Mouse (Mus musculus): ENCODE results near the gene Pank4.
A peak's percentile ranks its signal among the peaks of the same experiment; 100 is the strongest.

Gene Pank4

GRCm38 (mm10) chr4:154967173-154967572 lies 3.2 kb downstream of the Pank4 start:
- DNase-seq (ENCODE audit: low spot score in 2 of 2), result peak; percentile 61 to 80

GRCm38 (mm10) chr4:154972546-154972945 lies 8.6 kb downstream of the Pank4 start:
- no peak for DNase-seq (ENCODE audit: low spot score in 2 of 2)

GRCm38 (mm10) chr4:154974163-154974611 lies 10.3 kb downstream of the Pank4 start:
- DNase-seq (ENCODE audit: low spot score in 2 of 2), result no peak

- DNase-seq (ENCODE audit: low spot score in 2 of 2), result no peak
These were observed 16.2 kb downstream of the Pank4 start for GRCm38 (mm10) chr4:154980110-154980509.

DNA sequence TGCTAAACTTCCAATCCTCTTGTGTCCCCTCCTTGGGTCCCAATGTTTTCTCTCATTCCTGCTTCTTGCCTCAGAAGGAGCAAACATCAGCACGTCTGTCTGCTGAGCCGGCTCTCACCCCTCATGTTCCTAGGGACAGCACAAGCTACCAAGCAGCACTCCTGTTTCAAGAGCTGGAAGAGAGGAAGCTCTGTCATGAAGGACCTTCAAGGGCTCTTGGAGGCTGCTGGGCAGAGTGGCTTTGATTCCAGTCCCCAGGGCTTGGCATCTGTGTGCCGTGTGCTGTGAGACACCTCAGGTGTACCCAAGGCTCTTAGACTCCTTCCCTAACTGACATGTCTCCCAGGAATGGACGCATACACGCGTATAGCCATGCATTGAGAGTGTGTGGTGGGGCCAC lies 17.2 kb downstream of the Pank4 start:
- no peak for DNase-seq (ENCODE audit: low spot score in 2 of 2)

DNA sequence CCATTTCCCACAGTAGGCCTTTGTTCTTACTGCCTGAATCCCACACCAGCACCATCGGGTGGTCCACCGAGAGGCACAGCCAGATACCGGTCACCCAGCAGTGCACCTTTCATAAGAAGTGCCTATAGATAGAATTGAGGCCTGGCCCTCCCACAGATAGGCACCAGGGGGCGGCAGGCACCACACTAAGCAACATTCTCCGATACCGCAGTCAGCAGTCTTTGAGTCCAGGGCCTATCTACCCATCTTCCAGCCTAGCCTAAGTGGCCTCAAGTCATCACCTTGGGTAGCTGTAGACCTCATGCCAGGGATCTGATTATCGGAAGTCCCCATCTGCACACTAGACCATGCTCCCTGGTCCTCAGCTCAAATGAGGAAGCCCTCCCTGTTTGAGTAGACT lies 17.6 kb downstream of the Pank4 start:
- peak; percentile 53 to 77 for DNase-seq (ENCODE audit: low spot score in 2 of 2)

DNA sequence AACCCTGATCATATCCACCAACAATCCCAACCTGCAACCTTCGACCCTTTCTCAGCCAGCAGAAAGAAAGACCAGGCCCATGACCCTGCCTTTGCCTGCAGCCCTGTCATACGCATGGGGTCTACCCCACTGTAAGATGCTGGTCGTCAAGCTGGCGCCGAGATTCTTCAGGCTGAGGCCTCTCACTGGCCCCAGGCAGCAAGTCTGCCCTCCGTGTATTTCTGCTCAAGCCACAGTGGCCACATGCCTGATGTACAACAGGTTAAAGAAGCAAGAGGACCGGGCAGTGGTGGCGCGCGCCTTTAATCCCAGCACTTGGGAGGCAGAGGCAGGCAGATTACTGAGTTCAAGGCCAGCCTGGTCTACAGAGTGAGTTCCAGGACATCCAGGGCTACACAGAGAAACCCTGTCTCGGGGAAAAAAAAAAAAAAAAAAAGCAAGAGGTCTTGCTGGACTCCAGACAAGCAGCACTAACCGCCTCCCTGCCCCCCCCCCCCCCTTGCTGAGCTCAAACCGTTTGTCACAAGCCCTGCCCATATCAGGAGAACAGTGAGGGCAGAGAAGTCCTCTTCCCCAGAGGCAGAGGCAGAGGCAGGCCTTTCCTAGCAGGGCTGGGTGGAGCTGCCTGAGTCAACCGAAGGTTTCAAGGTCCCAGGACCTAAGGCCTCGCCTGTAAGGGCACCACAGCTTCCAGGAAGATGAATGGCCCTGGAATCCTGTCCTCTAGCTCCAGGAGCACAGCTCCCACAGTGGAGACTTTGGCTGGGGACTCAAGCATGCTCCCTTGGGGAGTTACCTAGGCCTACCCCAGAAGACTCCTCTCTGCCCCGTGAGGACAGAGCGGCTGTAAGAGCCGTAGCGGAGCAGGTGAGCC lies 18.6 kb downstream of the Pank4 start:
- DNase-seq (ENCODE audit: low spot score in 2 of 2), result no peak

- DNase-seq (ENCODE audit: low spot score in 2 of 2), result no peak
These were observed 19.8 kb downstream of the Pank4 start for GRCm38 (mm10) chr4:154983767-154984166.

DNA sequence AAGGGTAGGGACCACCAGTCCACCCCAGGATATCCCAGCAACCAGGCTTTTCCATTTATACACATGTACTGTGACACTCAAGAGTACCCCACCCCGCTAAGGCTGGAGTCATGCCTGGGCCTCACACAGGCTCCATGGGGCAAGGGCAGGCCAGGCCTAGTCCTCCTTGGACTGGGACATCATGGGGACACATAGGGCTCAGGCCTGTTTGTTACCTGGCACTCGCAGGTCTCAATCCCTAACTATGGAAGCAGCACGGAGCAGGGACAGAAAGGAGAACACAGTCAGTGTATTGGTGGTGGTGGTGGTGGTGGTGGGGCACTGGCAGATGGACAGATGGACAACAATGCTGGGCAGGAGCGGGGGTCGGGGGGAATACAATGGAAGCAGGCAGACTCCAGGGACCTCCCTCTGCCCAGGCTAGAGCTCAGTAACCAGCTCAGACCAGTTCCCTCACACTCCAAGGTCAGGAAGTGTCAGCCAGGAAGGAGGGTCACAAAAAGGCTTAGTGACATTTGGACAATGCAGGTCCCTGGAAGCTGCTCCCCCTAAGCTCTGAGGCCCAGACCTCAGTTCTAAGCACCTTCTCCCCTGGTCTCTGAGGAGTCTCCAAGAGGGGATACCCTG lies 21.3 kb downstream of the Pank4 start:
- no peak for DNase-seq (ENCODE audit: low spot score in 2 of 2)

DNA sequence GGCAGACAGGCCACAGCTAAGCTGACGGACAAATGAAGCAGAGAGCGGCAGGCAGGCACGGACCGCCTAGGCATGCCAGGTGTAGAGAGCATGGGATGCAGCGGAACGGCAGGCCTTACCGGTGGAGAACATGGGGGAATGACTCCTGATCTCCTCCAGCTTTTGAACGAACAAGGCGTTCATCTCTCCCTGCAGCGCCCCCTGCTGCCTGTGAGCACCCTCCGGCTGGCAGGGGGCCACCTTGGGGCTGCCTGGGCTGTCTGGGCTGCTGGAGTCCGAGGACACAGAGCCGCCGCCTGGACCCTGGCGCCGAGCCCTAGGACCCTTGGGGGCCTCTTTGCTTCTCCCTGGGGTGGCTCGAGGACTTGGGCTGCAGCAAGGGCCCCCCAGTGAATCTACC lies 22.2 kb downstream of the Pank4 start:
- peak; percentile 77 to 92 for DNase-seq (ENCODE audit: low spot score in 2 of 2)

- no peak for DNase-seq (ENCODE audit: low spot score in 2 of 2)
These were observed 22.8 kb downstream of the Pank4 start for GRCm38 (mm10) chr4:154986750-154987149.

- DNase-seq (ENCODE audit: low spot score in 2 of 2), result no peak
These were observed 31.0 kb downstream of the Pank4 start for GRCm38 (mm10) chr4:154994876-154995275.

DNA sequence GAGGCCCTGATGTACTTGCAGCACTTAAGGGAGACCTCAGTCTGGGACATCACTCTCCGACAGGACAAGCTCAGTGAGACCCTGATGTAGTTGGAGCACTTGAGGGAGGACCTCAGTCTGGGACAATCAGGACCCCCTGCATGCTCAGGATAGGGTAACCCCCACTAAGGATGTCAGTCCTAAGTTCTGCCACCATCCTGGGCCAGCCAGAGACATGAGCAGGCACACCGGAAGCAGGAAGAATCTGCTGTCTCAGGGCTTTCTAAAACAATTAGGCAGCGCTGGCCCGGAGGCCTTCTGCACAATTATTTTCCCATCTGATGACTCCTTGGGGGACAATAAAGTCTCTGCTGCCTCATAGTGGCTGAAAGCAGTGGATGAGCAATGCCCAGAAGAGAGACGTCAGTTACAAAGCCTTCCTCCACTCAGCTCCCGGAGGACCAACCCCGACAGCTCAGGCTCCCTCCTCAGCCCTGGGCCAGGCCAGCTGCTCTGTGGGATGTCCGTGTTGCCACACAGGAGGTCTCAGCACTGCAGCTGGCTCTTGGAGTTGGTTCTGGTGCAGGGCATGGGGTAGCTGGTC lies 32.7 kb downstream of the Pank4 start:
- no peak for DNase-seq (ENCODE audit: low spot score in 2 of 2)

DNA sequence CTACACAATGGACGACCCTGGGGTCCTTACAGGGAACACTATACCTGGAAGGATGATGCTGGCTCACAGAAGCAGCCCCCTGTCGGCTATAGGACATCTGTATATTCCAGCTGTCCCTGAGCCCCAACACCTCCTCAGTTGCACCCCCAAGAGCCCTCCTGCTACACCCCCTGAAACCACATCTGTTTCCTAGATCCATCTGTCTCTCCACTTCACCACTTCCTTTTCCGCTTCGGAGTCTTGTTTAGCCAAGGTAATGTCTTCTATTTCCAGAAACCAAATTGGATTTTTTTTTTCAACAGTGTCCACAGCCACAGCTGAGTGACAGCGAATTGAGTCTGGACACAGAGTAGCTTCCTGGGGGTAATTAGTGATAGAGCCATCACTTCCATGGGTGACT lies 35.5 kb downstream of the Pank4 start:
- DNase-seq (ENCODE audit: low spot score in 2 of 2), result no peak

DNA sequence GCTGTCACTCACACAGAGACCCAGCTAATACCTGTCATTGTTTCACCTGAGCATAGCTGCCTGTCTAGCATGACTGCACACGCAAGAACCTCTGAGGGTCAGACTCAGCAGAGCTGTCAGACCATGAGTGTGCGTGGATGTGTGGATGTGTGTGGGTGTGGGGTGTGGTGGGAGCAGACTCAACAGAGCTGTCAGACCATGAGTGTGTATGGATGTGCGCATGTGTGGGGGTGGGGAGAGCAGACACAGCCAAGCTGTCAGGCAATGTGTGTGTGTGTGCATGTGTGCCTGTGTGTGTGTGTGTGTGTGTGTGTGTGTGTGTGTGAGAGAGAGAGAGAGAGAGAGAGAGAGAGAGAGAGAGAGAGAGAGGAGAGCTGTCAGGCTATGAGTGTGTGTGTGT lies 41.4 kb downstream of the Pank4 start:
- DNase-seq (ENCODE audit: low spot score in 2 of 2), result no peak

DNA sequence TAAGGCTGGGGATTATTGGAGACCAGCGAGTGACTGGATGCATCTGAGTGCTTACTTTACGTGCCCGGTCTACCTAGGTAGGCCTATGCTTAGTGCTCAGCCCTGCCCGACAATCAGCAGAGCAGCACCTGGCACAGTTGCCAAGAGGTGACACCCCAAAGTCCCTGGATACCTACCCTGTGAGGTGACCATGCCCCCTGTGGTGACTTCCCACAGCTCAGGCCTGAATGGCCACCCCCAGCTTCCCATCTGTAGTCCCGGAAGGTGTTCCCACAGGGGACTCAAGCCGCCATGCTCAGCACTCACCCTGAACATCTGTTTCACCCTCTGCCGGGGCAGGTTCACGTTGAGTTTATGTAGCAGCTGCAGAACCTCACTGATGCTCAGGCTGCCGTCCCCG lies 42.4 kb downstream of the Pank4 start:
- no peak for DNase-seq (ENCODE audit: low spot score in 2 of 2)

GRCm38 (mm10) chr4:155007641-155008040 lies 43.7 kb downstream of the Pank4 start:
- no peak for DNase-seq (ENCODE audit: low spot score in 2 of 2)

- no peak for DNase-seq (ENCODE audit: low spot score in 2 of 2)
These were observed 44.2 kb downstream of the Pank4 start for GRCm38 (mm10) chr4:155008075-155008474.

GRCm38 (mm10) chr4:155009216-155009615 lies 45.3 kb downstream of the Pank4 start:
- DNase-seq (ENCODE audit: low spot score in 2 of 2), result no peak

- no peak for DNase-seq (ENCODE audit: low spot score in 2 of 2)
These were observed 46.9 kb downstream of the Pank4 start for GRCm38 (mm10) chr4:155010870-155011269.

GRCm38 (mm10) chr4:155011312-155012025 lies 47.5 kb downstream of the Pank4 start:
- DNase-seq (ENCODE audit: low spot score in 2 of 2), result no peak

DNA sequence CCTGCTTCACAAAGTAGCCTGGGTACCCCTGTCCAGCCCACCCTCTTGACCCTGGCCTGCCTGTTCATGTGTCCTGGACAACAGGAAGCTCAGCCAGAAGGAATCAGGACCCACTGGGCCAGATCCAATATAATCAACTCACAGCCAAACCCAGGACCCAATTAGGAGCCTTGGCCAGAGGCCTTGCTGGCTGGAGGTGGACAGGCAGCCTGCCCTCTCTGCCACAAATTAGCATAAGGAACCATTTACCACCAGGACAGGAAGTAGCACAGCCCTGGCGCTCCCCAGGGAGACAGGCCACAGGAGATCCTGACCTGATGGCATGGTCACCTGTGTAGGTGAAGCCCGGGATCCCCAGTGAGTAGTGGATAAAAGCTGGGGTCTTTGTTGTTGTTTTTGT lies 48.2 kb downstream of the Pank4 start:
- no peak for DNase-seq (ENCODE audit: low spot score in 2 of 2)

All from spleen, postnatal 4 days (tissue).